Mouse (Mus musculus): Measurements from ENCODE around the gene Best3.

The Best3 gene

GRCm38 (mm10) chr10:116986264-116987082 is at the start of gene Best3:
TSS of gene Best3 (plus strand) at chr10:116986314.
- peak; percentile 25 to 78 for DNase-seq

GRCm38 (mm10) chr10:116943025-116943424 is 43.1 kb upstream of the Best3 start:
- DNase-seq: peak in 1 of 2 experiments; percentile 22

- DNase-seq: no peak
These were observed 42.0 kb upstream of the Best3 start for GRCm38 (mm10) chr10:116944144-116944543.

DNA sequence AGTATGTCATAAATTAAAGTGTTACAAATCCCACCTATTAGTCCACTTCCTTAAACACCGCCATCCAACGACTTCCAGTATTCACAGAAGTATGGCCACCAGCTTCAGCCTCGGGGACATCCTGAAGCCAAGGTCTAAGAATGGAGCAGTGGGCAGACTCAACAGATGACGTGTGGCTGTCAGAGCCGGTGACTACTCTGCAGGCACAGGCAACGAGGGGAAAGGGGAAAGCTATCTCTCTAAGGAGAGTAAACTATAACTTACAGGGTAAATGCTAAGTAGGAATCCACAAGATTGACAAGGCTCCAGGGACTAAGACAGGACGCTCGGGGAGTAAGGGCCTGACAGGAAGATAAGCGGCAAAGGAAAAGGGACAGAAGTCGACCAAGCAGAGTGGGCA is 41.2 kb upstream of the Best3 start:
- DNase-seq: no peak

- DNase-seq: no peak
These were observed 37.7 kb upstream of the Best3 start for GRCm38 (mm10) chr10:116948414-116948813.

DNA sequence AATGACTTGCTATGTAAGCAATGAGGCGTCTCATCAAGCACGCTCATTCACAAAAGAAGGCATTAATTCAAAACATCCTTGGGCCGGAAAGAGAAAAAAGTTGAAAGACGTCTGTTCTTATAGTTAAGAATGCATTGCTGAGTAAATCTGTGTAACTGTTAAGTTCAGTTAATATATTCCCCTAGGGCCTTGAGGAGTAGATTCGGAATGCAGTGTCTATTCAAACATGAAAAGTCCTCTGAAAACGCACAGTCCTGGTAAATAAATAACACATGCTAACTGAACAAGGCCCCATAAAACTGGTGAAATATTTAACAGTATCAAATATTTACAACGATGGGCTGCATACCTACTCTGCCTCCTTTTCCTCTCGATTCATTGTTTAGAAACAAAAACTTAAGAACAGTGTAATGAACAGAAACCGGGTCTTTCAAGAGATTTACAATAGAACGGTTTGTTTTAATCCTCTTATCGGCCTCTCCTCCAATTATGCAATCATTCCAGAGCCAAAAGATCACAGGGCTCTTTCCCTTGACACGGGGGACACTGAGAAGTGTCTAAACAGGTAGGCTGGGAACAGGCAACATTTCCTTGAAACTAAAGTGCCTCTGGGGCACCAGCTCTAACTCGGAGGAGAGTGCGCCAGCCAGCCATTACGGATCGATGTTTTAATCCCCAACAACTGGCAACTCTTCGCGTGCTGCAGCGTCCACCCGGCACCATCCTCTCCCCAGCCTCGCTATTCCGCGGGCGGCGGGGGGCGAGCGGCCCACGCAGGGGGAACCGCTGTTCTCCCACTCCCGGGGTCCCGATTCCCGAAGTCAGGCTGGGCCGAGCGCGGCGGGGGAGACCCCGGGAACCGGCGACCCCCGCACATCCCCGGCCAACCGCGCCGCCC is 36.8 kb upstream of the Best3 start:
- peak in 1 of 2 experiments; percentile 54 for DNase-seq

DNA sequence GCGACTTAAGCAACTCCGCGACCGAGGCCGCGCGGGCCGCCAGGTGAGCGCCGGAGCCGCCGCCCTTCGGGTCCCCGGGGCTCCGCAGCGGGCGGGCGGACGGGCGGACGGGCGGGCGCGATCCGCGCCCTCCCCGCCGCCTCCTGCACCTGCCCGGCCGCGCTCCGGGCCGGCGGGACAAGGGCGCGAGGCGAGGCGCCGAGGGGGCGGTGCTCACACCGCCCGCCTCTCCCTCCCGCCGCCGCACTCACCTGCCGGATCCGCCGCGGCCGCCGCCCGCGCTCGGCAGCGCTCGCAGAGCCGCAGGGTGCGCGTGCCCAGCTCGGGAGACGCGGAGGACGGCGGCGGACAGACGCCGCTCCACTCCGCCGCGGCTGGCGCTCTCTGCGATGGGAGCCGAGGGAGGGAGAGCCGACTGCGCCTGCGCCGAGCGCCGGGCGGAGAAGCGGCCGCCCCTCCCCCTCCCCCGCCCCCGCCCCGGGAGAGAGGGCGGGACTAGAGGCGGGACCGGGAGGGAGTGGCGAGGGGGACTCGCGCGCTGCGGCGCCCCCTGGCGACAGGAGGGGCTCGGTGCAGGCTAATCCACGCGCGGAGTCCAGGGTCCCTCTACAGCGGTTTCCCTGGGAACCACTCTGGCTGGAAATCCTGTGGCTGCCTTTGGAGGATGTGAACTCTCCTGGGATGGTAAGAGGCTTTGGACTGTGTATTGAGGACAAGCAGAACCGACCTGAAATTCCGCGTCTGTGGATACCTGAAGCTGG is 35.9 kb upstream of the Best3 start, which contains the start of gene Rab3ip:
TSS of gene Rab3ip (minus strand) at position 761 of the 761 bp plus-strand sequence.
- DNase-seq: peak; percentile 92 to 93

DNA sequence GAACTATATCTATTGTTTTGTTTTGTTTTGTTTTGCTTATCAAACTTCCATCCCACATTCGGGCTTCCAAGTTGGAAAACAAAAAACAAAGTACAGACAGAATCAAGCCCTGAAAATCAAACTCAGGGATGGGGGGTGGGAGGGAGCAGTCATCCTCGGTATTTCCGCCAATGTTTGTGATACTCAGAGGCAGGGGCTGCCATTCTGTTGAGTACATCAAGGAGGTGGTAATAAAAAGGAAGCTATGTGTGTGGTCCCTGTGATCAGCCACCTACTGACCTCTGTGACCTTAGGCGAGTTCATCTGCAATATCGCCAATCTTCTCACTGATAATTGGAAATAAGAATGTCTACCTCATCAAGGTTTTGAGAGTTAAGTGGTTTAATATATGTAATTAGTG is 35.2 kb upstream of the Best3 start:
- DNase-seq: no peak

- DNase-seq: peak; percentile 16 to 32
These were observed 30.9 kb upstream of the Best3 start for GRCm38 (mm10) chr10:116955191-116955590.

GRCm38 (mm10) chr10:116956483-116957158 is 29.5 kb upstream of the Best3 start:
- no peak for DNase-seq

GRCm38 (mm10) chr10:116957867-116958551 is 28.1 kb upstream of the Best3 start:
- DNase-seq: no peak

DNA sequence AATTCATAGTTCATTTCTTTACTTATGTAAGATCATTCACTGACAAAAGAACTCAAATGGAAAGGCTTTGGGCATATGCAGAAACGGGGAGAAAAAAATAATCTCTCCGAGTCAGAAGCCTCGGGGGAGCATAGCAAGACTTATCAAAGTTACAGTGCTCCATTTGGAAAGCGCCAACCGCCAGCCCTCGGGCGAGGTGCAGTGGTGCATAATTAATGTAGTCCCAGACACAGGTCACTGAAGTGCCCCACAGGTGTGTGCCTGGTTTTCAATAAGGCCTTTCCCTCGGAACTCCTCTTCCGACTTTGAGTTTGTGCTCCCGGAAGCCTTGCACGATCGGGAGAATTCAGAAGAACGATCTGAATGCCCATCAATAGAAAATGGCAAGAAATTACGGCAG is 24.0 kb upstream of the Best3 start:
- no peak for DNase-seq

GRCm38 (mm10) chr10:116962803-116963202 is 23.3 kb upstream of the Best3 start:
- peak; percentile 18 to 38 for DNase-seq

DNA sequence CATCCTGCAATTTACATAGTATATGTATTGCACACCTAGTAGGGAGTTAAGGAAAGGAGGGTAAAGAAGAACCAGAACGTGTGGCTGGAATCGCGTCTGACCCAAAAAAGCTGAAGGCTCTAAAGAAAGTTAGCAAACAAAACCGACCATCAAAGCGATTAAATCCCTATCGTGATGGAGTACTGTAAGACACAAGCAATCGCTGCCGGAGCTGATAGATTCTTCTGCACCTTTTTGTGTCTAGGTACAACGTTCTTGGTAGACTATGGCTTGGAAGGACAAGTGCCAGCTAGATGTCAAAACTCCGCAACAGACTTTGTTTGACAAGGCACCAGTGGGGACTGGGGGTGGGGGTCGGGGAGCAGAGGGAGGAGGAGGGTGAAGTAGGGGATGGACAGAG is 22.0 kb upstream of the Best3 start:
- DNase-seq: no peak

DNA sequence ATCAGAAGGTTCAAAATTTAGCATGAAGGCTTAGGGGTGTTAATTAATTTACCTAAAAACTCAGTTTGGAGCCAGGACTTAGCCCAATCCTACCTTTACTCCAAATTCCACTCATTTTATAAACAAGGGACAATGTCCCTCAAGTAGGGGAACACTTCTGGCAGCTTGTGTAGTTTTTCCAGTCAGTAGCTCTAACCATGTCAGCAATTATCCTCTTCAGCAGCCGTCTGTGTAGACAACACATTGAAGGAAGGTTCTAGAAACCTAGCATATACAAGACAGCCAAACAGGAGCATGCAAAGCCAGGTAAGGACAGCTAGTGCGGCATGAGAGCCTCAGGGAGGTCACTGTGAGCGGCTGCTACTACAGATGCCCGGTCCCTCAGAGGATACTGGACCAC is 21.5 kb upstream of the Best3 start:
- DNase-seq: no peak

DNA sequence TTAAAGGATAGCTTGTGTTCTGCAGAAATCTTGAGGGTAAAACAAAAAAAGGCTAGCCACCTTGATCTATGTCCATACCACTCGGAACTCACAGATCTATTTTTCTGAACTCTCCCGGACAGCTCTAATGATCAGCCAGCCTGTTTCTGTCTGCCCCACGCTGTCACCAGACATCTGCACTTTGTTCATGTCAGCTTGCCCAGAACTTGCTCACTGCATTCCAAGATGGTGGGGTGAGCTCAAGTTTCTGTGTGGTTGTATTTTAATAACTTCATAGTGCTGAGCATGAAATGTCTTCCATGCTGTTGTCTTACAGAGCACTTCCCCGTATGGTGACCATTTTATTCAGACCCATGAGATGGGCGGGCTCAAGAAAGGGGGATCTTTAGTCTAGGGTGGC is 20.8 kb upstream of the Best3 start:
- DNase-seq: peak; percentile 73 to 87

- peak in 1 of 2 experiments; percentile 31 for DNase-seq
These were observed 20.0 kb upstream of the Best3 start for GRCm38 (mm10) chr10:116966065-116966464.

DNA sequence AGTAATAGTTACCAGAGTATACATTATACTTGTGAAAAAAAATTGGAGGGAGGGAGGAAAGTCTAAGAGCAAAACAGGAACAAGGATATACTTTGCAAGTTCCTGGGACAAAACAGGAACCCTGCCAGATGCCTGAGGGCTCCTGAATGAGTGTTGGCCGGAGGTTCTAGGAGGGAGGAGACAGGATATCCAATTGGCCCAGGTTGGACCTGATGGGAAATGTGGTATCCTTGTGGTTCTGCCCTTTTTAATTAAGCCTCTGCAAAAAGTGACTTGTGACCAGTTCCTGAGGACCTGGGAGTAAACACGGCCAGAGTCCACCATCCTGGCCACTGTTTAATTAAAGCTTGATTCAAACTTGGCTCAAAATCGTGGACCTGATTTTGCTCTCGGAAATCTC is 17.4 kb upstream of the Best3 start:
- DNase-seq: no peak

- no peak for DNase-seq
These were observed 13.6 kb upstream of the Best3 start, which contains the start of gene Gm10271 for GRCm38 (mm10) chr10:116972509-116972908. TSS of gene Gm10271 (minus strand) at chr10:116972609.

DNA sequence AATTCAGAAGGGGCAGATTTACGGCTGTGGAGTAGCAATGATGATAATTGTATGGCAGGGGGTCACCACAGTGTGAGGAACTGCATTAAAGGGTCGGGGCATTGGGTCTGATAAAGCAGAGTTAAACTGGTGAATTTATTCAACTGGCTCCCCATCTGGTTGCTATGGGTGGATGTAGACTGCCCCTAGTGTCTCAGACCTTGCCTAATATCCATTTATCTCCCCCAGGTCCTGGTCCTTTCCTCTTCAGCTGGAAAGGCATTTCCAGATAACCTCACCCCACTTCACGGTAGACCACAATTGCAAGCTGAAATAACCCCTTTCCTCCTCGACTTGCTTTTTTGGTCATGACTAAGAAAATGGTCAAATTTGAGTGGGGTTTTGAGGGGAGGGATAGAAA is 8.7 kb upstream of the Best3 start:
- DNase-seq: no peak

- DNase-seq: no peak
These were observed 8.3 kb upstream of the Best3 start for GRCm38 (mm10) chr10:116977858-116978257.

DNA sequence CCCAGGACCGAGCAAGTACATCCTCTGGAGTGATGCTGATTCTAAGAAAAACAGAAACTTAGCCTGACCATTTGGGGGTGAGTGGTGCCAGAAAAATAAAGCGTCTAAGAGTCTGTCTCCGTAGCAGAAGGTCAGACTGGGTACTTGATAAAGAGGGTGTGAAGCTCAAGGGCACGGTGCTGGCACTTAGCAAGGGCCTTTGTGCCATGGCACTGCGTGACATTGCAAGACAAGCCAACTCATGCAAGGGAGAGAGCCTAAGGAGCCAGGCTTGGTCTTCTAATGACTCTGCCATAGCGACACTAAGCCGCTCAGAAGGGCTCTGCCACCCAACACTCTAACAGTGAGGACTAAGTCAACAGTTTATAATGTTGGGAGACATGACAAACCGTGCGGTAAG is 7.3 kb upstream of the Best3 start:
- DNase-seq: no peak
